ENCODE assay signal across 8 mouse cellular contexts in the genomic region with DNA sequence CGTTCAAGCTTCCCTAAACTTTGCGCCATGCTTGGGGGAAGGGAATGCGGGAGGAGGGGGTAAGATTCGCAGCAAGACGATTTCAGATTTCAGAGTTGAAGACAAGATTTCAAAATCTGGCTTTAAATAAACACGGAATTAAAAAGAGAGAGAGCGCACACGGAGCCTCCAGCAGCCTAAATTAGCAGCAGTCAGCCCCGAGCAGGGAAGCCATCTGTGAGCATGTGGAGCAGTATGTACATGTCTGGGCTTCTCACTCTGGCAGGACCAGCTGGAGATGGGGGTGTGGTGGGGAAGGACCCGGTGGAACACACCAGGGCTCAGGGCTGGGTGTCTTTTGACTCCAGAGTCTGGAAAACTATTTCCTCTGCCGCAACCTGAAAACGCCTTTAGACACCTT. TPM values are rescaled to one million over a fixed set of nuclear protein-coding genes. Genes with fewer than 3 reads are reported as not detected.
A peak's percentile ranks its signal among the peaks of the same experiment; 100 is the strongest.
DNase-seq lines count a peak whose midpoint lies in the region; ATAC-seq and TF ChIP-seq lines count a peak whose summit lies in the region.

No protein-coding gene starts in this region.

- H3K27ac ChIP-seq in liver, embryonic 13.5 days = peak overlapping the region; percentile 20; the same call in 1 of the 2 replicates
- no peak overlapping the region for H3K27ac ChIP-seq in liver, embryonic 11.5 days (ENCODE audit: low read depth, low read length)
- peak overlapping the region; percentile 88 for H3K27ac ChIP-seq in embryonic facial prominence, embryonic 15.5 days (replicated peaks)
- peak overlapping the region; percentile 96 for H3K27ac ChIP-seq in layer of hippocampus, adult 2 months

- peaks cover 70% of the 10 kb centered on the region for H3K4me1 ChIP-seq in liver, embryonic 13.5 days (replicated peaks)
- H3K4me1 ChIP-seq in liver, embryonic 11.5 days (replicated peaks; ENCODE audit: control insufficient read depth, insufficient read depth, low read length) = peaks cover 41% of the 10 kb centered on the region
- peaks cover 97% of the 10 kb centered on the region for H3K4me1 ChIP-seq in embryonic facial prominence, embryonic 15.5 days

- no peak for TF ChIP-seq CTCF in layer of hippocampus, adult 2 months (conservative IDR thresholded peaks at IDR 0.05)

- H3K4me2 ChIP-seq in liver, embryonic 13.5 days = no peak overlapping the region
- no peak overlapping the region for H3K4me2 ChIP-seq in liver, embryonic 11.5 days
- peak overlapping the region; percentile 34 for H3K4me2 ChIP-seq in embryonic facial prominence, embryonic 15.5 days (replicated peaks)

- H3K4me3 ChIP-seq in liver, embryonic 13.5 days (replicated peaks) = no peak overlapping the region
- no peak overlapping the region for H3K4me3 ChIP-seq in liver, embryonic 11.5 days (ENCODE audit: low read depth, low read length)
- no peak overlapping the region for H3K4me3 ChIP-seq in embryonic facial prominence, embryonic 15.5 days (replicated peaks)
- peak overlapping the region; percentile 39 for H3K4me3 ChIP-seq in layer of hippocampus, adult 2 months

- no peak for DNase-seq in liver, embryonic 13.5 days
- DNase-seq in liver, embryonic 11.5 days (ENCODE audit: low spot score) = no peak
- peak; percentile 79 to 86 for DNase-seq in layer of hippocampus, adult 2 months (ENCODE audit: low spot score in 2 of 2)
- peak; percentile 70 for DNase-seq in right cerebral cortex, postnatal 14 days
- DNase-seq in spleen, postnatal 10 days (ENCODE audit: low spot score in 2 of 2) = no peak
- no peak for DNase-seq in embryo, embryonic 10.5 days (ENCODE audit: low spot score)

- H3K27me3 ChIP-seq in liver, embryonic 13.5 days = peaks cover 47% of the 10 kb centered on the region
- peaks cover 4% of the 10 kb centered on the region; the same call in 1 of the 2 replicates for H3K27me3 ChIP-seq in liver, embryonic 11.5 days (replicated peaks; ENCODE audit: control insufficient read depth, insufficient read depth, low read length)
- no peaks in the 10 kb centered on the region for H3K27me3 ChIP-seq in embryonic facial prominence, embryonic 15.5 days

- no peaks in the 10 kb centered on the region for H3K36me3 ChIP-seq in liver, embryonic 13.5 days
- H3K36me3 ChIP-seq in liver, embryonic 11.5 days (ENCODE audit: control insufficient read depth, insufficient read depth, low read length) = no peaks in the 10 kb centered on the region
- H3K36me3 ChIP-seq in embryonic facial prominence, embryonic 15.5 days = no peaks in the 10 kb centered on the region

- no peak overlapping the region for H3K9ac ChIP-seq in liver, embryonic 13.5 days
- no peak overlapping the region for H3K9ac ChIP-seq in liver, embryonic 11.5 days (ENCODE audit: low read depth, low read length)
- H3K9ac ChIP-seq in embryonic facial prominence, embryonic 15.5 days = no peak overlapping the region

- no peaks in the 10 kb centered on the region for H3K9me3 ChIP-seq in liver, embryonic 13.5 days (replicated peaks)
- no peaks in the 10 kb centered on the region for H3K9me3 ChIP-seq in liver, embryonic 11.5 days (ENCODE audit: control insufficient read depth, low read length)
- no peaks in the 10 kb centered on the region for H3K9me3 ChIP-seq in embryonic facial prominence, embryonic 15.5 days (replicated peaks)

- WGBS in liver, embryonic 13.5 days (ENCODE audit: insufficient replicate concordance) = 45% methylated on average over 12 of the region's 12 CpGs
- WGBS in liver, embryonic 11.5 days = 53% methylated on average over 12 of the region's 12 CpGs
- 19% methylated on average over 12 of the region's 12 CpGs for WGBS in embryonic facial prominence, embryonic 15.5 days

- ATAC-seq in liver, embryonic 13.5 days (ENCODE audit: low read depth) = no peak
- no peak for ATAC-seq in liver, embryonic 11.5 days (replicated peaks; ENCODE audit: low FRiP score)
- ATAC-seq in embryonic facial prominence, embryonic 15.5 days (ENCODE audit: insufficient number of reproducible peaks, low FRiP score, low TSS enrichment, low read depth) = no peak
- no peak for ATAC-seq in megakaryocyte progenitor cell, adult 5-6 weeks (replicated peaks; ENCODE audit: poor library complexity)

RNA-seq across cellular contexts. Expression of gene Baiap2, which starts 5.3 kb away (rescaled TPM):
- polyA plus RNA-seq in liver, embryonic 13.5 days (2015; fragmentation: Nextera tagmentation; extraction: Ambion mirVana) = 5.1 and 5.5 TPM in 2 replicates
- polyA plus RNA-seq in liver, embryonic 11.5 days (2014; fragmentation: Nextera tagmentation; extraction: Ambion mirVana) = 9.7 and 10.2 TPM in 2 replicates
- 36.8 and 42.0 TPM in 2 replicates for polyA plus RNA-seq in embryonic facial prominence, embryonic 15.5 days (2015; fragmentation: Nextera tagmentation; extraction: Ambion mirVana)
- 100 to 1,000 TPM; 244 to 257 TPM for total RNA-seq in layer of hippocampus, adult 2 months (2021)
- total RNA-seq in megakaryocyte progenitor cell, adult 5-6 weeks (2015) = 4.4 and 4.8 TPM in 2 replicates
- 5.5 and 6.8 TPM in 2 replicates for total RNA-seq in megakaryocyte progenitor cell, adult 5-6 weeks (2017)

RNA-seq across cellular contexts. Expression of gene Chmp6, which starts 24.0 kb away (rescaled TPM):
- polyA plus RNA-seq in liver, embryonic 13.5 days (2015; fragmentation: Nextera tagmentation; extraction: Ambion mirVana) = 37.4 and 37.6 TPM in 2 replicates
- 70.1 and 77.2 TPM in 2 replicates for polyA plus RNA-seq in liver, embryonic 11.5 days (2014; fragmentation: Nextera tagmentation; extraction: Ambion mirVana)
- 93.8 and 95.1 TPM in 2 replicates for polyA plus RNA-seq in embryonic facial prominence, embryonic 15.5 days (2015; fragmentation: Nextera tagmentation; extraction: Ambion mirVana)
- 10 to 100 TPM; 34.7 to 45.9 TPM for total RNA-seq in layer of hippocampus, adult 2 months (2021)
- 15.9 and 16.2 TPM in 2 replicates for total RNA-seq in megakaryocyte progenitor cell, adult 5-6 weeks (2015)
- 33.4 and 34.8 TPM in 2 replicates for total RNA-seq in megakaryocyte progenitor cell, adult 5-6 weeks (2017)

Comparison
In these comparisons a context has a peak if more than half of its experiments do, and no peak if none do; other contexts are left out.
1. DNase-seq: peak in layer of hippocampus, adult 2 months (2 of 2) and right cerebral cortex, postnatal 14 days (single experiment); none in liver, embryonic 13.5 days (single experiment), liver, embryonic 11.5 days (single experiment), spleen, postnatal 10 days (0 of 2) and embryo, embryonic 10.5 days (single experiment).